Mouse (Mus musculus): ENCODE data around the gene Kiss1r.
"Not testable (repeated sequence)": the region's sequence is repeated elsewhere in the genome, so short reads cannot be mapped to it uniquely, and the experiment has no call there.

Gene Kiss1r

DNA sequence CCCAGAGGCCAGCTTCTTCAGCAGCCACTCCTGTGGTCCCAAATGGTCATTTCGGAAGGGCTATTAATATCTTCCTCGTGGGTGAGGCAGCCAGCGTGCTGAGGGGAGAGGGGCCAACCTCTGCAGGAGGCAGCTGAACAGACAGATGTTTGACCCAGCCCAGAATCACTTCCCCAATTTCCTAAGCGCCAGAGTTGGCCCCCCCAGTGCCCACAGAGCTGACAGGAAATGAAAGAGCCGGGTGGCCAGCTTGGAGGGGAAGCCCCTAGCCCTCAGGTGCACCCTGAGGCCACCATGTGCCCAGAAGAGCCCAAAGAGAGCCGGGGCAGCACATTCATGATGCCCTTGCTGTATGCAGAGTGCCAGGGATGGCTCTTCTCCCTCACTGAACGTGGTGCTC, 24.0 kb downstream of the Kiss1r start:
- no peak for DNase-seq (ENCODE audit: low spot score in 2 of 2)

DNA sequence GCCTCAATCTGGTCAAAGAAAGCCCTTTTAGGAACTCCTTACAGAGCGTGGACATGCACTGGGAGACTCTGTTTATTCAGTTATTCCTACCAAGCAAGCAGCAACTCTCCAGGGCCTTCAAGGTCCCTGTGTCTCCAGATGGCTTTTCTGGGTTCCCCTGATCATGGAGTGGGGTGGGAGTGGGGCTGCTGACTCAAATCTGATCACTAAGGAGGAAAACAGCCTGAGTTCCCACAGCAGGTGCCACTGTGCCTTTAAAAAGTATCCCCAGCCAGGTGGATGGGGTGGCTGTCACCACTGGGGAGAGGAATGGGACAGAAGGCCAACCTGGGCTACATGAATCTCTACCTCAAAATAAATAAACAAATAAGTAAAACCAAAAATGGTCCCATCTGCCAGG, 26.2 kb downstream of the Kiss1r start:
- no peak for DNase-seq (ENCODE audit: low spot score in 2 of 2)

DNA sequence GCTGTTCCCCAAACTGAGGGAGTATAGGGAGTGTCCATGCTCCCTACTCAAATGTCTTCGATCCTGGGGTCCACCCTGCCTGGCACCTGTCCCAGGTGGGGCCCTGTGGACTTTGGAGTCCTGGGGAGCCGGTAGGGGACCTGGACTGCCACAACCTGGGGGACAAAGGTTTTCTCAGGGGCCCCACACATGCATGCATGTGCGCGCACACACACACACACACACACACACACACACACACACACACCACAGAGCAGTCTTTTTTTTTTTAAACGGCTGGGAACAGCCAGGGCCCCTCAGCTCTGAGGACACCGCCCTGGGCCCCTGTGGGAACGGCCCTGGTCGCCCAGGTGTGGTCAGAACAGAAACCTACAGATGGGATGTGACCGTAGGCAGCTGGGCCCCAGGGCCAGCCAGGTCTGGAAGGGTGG, 26.7 kb downstream of the Kiss1r start:
- no peak for DNase-seq (ENCODE audit: low spot score in 2 of 2)

DNA sequence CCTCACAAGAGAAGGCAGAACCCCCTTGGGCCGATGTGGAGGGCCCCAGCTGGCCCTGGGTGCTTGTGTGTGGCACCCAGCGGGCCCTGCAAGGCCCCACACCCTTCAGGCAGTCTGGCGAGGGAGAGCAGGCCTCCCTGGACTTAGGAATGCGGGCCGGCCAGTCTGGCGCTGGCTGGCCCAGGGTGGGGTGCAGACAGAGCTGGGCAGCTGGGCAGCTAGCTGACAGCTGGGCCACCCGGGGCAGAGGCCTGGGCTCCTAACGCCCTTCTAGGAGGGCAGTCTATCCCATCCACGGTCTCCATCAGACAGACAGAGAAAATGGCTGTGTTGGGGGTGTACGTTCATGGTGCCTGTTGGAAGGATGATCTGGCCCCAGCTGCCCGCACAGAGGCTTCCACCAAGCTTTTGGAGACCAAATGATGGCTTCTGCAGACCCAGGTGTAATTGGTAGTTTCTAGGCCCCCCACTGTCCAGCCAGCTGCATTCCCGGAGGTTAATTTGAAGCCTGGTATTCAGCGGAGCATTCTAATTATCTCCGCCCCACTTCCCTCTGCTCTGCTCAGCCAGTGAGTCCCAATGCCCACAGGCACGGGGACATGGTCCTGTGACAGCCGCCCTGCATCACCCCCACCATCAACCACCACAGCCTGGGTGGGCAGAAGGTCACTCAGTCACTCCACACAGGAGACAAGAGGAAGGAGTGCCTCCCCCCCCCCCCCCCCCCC, 28.9 kb downstream of the Kiss1r start:
- DNase-seq (ENCODE audit: low spot score in 2 of 2), result no peak

DNA sequence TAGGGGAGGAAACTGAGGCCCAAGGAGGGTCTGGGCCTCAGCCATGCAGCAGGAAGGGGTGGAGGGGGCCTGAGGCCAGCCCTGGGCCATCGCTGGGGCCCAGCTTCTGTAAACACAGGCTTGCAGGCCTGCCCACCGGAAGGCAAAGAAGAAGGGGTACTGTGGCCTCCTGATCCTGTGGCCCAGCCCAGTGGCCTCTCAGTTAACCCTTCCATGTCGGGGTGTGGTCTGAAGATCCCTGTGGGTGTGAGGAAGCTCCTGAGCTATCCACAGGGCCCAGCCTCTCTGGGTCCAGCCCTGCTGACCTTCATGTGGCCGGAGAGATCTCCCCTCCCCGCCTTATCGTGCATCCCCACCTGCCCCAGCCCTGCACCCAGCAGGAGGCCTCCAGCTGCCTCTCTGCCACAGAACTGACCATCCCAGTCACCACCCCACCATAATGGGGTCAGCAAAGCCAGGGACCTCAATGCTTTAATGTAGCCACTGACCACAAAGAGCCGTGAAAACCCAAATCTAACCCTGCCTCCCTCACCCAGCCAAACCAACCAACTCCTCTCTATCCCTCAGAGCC, 30.1 kb downstream of the Kiss1r start:
- DNase-seq (ENCODE audit: low spot score in 2 of 2), result no peak

DNA sequence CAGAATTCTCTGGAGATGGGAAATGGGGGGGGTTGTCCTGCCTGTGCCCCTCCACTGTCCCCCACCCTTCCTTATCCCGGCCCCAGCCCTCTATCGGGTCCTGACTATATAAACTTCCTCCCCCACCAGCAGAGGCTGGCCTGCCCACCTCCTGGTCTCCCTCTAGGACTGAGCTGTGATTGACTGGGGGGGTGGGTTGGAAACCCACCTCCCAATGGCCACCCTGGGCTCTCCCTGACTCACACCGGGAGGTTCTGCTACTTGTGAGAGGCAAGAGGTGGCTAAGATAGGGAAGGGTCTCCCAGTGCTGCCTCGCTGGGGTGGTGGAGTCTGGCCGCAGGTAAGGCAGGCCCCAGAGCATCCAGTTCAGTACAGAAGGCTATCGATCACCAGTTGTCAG, 30.7 kb downstream of the Kiss1r start:
- DNase-seq (ENCODE audit: low spot score in 2 of 2), result no peak

DNA sequence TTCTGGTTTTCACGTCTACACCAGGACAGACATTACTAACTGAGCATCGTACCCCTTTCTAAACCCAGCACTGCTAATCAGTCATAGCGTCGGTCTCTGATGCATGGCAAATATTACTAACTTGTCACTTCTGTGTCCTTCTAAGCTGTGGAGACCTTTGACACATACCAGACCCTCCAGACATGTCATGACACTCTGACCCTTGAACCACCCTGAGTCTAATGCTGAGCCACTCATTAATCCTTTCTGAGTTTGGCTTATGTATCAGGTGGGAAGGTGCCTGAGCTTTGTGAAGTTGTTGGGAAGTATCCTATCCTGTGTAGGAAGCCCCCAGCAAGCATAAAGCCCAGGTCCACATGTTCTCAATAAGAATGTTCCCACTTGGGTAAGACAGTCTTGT, 33.1 kb downstream of the Kiss1r start:
- DNase-seq (ENCODE audit: low spot score in 2 of 2), result no peak

DNA sequence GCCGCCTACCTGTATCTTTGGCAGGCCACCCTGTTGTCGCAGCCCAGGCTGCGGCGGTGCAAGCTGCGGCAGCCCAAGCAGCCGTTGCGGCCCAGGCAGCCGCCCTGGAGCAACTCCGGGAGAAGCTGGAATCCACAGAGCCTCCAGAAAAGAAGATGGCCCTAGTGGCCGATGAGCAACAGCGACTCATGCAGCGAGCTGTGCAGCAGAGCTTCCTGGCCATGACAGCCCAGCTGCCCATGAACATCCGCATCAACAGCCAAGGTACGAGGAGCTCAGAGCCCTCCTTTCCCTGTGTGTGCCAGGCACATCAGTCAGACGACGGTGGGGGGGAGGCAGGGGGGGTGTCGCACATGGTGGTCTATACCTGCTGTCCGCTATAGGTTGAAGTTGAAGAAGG, 33.9 kb downstream of the Kiss1r start:
- no peak for DNase-seq (ENCODE audit: low spot score in 2 of 2)

DNA sequence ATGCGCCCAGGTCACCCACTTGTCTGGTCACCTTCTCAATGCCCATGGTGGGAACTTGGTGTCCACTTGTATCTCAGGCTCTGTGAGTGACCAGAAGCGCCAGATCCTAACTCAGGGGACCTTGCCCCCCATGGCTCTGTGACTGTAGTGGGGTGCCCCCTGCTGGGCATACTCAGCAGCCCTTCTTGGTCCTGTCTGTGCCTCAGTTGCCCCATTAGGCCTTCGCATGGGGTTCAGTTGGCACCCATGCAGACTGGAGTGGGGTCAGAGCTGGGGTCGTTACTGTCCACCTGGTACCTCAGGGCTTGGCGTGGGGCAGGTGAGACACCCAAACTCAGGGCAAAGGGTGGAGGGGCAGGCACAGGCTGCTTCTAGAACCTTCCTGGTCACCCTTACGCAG, 37.2 kb downstream of the Kiss1r start:
- peak in 1 of 2 experiments; percentile 28 for DNase-seq (ENCODE audit: low spot score in 2 of 2)

DNA sequence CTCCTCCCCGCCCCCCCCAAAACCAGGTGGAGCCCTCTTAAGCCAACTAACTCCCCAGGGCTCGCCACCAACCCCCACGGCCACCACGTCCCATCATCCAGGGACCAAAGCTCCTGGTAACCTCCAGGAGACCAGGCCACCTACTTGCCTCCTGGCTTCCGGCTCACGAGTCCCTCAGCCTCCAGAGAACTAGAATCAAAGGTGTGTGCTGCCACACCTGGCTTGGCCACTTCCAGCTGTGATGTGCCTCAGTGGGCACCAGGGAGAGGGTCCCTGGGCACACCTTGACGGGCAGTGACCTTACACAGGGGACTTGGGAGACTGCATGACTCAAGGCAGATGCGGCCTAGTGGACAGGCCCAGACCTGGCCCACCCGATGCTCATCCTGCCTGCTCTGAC, 38.9 kb downstream of the Kiss1r start:
- no peak for DNase-seq (ENCODE audit: low spot score in 2 of 2)

DNA sequence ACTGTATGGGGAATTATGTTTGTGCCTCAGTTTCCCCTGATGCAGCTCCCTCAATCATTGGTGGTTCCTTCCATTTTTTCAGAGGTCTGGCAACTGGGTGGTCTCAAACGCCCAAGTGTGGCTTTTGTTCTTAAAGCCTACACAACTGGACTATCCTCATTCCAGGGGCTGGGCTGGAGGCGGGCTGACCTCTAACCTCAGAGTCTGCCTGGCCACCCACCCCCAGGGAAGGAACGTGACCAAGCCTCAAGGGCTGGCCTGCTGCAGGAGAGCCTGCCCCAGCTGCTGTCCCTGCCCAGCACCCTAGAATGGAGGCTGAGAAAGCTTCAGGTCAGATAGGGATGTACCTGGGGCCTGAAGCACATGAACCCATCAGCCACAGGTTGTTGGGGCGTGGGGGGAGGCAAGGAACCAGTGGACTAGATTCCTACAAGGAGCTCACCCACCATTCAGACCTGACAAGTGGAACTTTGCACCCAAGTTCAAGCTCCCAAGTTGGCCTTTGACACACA, 39.9 kb downstream of the Kiss1r start:
- no peak for DNase-seq (ENCODE audit: low spot score in 2 of 2)

DNA sequence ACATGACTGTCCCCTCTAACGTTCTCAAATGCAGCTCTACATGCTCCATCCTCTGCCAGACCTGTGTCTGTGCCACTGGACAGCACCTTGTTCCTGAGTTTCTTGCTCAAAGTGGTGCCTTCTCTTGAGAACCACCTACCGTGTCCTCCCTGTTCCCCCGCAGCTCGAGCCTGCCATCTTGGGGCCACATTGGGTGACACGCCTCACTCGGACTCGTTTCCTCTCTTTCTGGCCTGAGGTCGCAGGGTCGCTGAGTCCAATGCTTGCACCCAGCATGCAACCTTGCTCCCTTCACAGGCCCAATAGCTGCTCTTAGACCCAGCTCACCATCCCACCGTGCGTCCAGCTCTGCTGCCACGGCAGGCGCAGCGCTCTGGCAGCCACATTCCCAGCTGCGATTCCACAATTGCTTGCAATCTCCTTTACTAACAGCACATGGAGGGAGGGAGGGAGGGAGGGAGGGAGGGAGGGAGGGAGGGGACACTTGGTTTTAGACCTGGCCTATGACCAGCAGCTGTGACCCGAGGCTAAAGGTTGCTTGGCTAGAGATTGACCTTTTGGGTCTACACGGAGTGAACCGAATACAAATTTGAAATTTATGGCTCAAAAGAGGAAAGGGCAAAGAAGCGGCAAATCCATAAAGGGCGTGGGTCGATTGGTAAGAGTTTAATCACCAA, 41.5 kb downstream of the Kiss1r start:
- peak; percentile 69 to 82 for DNase-seq (ENCODE audit: low spot score in 2 of 2)

DNA sequence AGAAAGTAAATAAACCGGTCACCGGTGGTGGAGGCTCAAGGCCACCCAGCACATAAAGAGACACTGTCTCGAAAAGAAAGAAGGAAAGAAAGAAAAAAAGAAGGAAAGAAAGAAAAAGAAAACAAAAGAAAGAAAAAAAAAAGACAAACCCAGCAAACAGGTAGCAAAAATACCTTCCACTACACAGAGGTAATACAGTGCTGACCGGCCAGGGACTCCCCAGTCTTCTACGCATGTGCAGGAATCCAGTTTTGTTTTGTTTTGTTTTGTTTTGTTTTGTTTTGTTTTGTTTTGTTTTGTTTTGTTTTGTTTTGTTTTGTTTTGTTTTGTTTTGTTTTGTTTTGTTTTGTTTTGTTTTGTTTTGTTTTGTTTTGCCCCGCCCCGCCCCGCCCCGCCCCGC, 42.6 kb downstream of the Kiss1r start:
- not testable (repeated sequence) for DNase-seq (ENCODE audit: low spot score in 2 of 2)

DNA sequence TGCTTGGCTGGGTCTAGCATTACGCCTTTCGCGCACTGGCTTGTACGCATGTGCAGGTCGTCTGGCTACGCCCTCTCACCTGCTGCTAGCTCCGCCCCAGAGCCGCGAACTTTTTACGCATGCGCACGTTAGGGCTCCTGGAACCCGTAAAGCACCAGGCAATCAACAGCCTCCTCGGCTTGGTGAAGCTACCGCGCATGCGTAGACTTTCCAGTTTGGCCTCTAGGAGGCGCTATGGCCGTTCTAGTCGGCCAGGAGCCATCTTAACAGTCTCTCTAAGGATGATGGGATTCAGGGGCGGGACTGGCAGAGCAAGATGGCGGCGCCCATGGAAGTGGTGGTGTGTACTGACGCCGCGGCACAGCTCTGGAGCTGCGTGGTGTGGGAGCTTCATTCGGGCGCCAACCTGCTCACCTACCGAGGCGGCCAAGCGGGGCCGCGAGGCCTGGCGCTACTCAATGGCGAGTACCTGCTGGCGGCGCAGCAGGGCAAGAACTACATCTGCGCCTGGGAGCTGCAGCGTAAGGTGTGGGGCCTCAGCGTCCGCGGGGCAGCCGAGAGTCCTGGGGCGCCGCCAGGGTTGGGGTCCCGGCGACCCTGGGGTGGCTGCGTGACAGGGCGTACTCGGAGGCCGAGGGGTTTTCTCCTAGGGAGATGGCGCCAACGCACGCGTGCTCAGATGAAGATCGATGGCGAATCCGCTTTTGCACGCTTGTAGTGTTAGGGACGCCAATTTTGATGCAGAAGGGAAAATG, 43.3 kb downstream of the Kiss1r start, which contains the start of gene Wdr18:
TSS of gene Wdr18 (plus strand) at position 306 of the 755 bp plus-strand sequence.
- DNase-seq (ENCODE audit: low spot score in 2 of 2), result peak; percentile 100

DNA sequence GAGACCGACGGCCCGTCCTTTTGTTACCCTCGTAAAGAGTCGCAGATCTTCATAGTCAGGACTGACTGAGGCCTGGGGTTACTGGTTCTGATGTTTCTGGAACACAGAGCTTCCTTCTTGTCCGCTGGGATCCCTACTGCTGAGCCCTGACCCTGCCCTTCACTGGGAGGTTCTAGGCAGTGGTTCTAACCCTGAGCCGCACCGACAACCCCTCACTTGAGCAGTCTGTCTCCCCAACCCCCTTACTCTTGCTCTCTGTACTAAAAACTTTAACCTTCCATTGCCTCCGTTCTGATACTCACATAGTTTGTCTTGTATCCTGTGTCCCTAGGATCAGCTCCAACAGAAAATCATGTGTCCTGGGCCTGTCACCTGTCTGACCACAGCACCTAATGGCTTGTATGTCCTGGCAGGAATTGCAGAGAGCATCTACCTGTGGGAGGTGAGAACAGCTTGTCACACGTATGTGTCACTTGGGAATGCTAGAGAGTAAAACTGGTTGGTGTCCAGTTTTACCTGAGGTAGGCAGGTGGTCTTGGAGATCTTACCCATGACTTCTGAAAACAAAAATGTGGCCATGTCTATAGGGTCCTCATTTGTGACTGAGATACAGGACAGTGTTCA, 44.0 kb downstream of the Kiss1r start:
- DNase-seq (ENCODE audit: low spot score in 2 of 2), result no peak

DNA sequence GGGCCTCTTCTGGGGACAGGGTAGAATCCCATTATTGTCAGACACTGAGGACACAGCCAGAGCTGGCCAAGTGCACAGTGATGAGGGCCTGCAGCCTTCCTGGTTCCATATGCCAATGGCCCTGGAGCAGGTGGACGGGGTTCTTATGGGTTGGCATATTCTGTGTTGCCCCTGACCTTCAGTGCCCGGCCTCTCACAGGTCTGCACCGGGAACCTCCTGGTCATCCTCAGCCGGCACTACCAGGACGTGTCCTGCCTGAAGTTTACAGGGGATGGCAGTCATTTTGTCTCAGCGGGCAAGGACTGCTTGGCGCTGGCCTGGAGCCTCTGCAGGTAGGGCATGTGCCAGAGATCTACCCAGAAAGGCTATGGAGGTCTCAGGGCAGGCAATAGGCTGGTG, 48.0 kb downstream of the Kiss1r start:
- DNase-seq (ENCODE audit: low spot score in 2 of 2), result no peak

DNA sequence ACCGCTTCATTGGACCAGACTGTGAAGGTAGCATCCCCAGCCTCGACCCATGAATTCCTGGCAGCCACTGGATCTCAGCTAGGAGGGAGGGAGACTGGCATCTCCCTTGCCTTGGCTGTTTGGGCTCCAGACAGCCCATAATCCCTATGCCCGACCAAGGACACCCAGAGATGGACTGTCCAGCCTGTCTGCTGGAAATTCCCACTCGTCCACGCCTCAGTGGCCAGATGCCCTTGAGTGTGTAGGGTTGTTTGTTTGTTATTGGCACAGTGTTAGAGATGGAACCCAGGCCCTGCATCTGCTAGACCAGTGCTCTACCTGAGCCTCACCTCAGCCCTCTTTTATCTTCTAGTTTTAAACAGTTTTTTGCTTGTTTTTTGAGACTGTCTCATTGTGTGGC, 48.6 kb downstream of the Kiss1r start:
- DNase-seq (ENCODE audit: low spot score in 2 of 2), result no peak

DNA sequence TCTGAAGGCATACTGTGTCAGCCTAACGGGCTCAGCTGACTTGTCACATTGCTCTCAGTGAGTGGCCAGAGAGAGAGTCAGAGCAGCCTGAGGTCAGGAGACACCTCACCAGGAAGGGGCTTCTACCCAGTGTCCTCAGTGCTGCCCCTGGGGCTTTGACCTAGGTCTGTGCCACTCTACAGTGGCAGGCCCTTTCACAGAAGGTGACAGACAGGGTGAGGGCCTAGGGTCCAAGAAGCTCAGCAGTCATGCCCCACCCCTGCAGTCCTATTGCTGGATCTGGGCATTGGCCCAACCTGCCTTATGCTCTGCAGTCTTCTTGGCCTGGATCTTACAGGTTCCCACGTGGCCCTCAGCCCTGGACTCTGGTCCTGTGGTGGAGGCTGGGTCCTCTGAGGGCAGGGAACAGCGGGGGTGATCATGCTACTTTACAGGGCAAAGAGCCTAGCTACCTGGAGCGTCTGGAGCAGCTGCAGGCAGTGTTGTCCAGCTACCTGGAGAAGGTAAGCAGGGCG, 50.2 kb downstream of the Kiss1r start:
- DNase-seq (ENCODE audit: low spot score in 2 of 2), result no peak

DNA sequence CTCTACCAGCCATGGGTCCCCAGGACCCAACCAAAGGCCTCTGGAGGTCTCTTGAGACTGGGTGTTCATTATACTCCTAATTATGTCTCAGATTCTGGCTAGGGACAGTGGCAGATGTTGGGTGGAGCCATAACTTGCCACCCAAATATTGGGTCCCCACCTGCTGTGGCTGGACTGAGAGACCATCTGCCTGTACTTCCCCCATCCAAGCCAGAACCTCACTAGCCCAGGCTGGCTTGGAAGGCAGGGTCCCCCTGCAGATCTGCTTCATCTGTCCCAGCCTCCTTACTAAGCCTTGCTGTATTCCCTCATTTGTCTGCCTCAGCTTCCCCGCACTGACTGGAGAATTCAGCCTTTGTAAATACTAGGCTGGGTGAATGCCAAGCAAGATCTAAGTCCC, 51.4 kb downstream of the Kiss1r start:
- DNase-seq (ENCODE audit: low spot score in 2 of 2), result no peak

DNA sequence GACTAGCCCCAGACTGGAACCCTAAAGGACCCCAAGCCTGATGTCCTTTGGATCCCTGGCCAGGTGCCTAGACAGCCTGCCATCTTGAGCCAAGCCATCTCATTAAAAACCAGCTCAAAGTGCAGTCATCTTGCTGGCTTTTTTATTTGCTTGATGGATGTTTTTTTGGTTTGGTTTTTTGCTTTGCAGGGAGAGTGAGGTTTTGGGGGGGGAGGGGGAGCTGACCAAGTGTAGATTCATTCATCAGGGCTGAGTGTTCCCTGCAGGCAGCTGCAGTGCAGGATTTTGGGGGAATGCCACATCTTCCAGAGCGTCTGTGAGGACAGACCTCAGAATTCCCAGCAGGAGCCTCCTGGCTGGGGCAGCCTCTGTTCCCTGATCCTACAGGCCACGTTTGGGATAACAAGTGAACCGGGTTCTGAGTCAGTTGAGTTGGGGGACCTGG, 52.4 kb downstream of the Kiss1r start:
- DNase-seq (ENCODE audit: low spot score in 2 of 2), result no peak

DNA sequence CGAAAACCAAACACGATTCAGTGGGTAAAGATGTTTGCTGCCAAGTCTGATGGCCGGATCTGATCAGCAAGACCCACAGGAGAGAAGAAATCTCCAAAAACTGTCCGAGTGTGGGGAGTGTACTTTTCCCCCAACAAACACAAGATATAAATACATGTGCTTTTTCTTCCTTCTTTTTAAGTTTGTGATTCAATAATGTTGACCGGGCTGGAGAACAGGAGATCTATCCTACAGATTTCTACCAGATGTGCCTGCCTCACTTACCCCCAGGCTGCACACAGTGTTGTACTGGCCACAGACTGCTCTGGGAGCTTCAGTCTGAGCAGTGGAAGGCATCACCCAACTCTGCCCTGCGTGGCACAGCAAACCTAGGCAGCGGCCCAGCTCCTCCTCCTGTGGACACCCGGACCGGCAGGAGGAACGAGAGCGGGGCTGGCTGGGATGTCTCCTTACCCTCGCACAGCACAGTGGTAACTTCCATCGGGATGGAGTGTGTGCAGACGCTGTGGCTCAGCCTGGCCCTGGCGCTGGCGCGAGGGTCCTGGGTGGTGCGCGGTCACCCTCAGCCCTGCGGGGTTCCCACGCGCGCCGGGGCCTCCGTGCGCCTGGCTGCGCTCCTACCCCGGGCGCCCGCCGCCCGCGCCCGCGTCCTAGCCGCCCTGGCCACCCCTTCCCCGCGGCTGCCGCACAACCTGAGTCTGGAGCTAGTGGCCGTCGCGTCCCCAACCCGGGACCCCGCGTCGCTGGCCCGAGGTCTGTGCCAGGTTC, 53.8 kb downstream of the Kiss1r start, which contains the start of gene Grin3b:
TSS of gene Grin3b (plus strand) at position 301 of the 768 bp plus-strand sequence.
- DNase-seq (ENCODE audit: low spot score in 2 of 2), result no peak
